Mouse (Mus musculus): ENCODE measurements around the gene Gm20388.

DNA sequence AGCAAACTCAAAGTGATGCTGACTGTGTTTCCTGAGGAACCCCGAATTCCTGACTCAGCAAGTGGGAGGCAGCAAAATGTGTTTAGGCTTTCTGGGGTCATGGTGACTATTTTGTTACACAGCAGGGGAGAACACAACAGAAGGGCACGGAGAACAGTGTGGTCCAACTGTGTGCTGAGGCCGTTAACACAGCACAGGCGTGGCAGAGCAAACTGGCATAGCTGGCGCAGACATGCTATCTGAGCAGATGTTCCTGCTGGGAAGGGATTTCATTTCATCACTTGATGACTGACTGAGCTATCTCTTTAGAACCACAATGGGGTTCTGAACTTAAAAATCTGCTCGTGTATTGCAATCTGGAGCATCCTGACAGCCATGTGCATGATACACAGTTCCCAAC, 1974.8 kb downstream of the Gm20388 start:
- TF ChIP-seq CTCF (IDR thresholded peaks at IDR 0.05; ENCODE audit: borderline replicate concordance, extremely low read depth, insufficient read depth, insufficient read length), result no peak
- TF ChIP-seq POLR2A (IDR thresholded peaks at IDR 0.05; ENCODE audit: borderline replicate concordance, extremely low read depth, insufficient read depth, insufficient read length, poor library complexity, severe bottlenecking), result no peak

All from brain, embryonic 14.5 days (tissue).